Mouse (Mus musculus) bone marrow macrophage, adult 2 months (primary cell): ENCODE measurements around the gene Ddi1.

Experiments used
- CTCF ChIP-seq: IDR thresholded peaks from 2 replicates; pipeline ENCODE4 v1.5.1; 2012; ENCODE audit warnings: low read depth, mild to moderate bottlenecking, low read length, moderate library complexity
- POLR2A ChIP-seq: IDR thresholded peaks from 2 replicates; pipeline ENCODE4 v1.6.1; 2012; ENCODE audit warnings: mild to moderate bottlenecking, low read depth, low read length, borderline replicate concordance

- TF ChIP-seq CTCF (no peak), POLR2A (no peak)
Observed at GRCm38 (mm10) chr9:6212862-6213261, 56.8 kb downstream of the Ddi1 start.
